Mouse (Mus musculus) regulatory T cell (primary cell): ENCODE measurements around the gene G0s2.
"Not testable (repeated sequence)": the region's sequence is repeated elsewhere in the genome, so short reads cannot be mapped to it uniquely, and the experiment has no call there.

Experiments used
- in situ Hi-C: fragments of 300-600 bp; cut with MboI, MseI; formaldehyde crosslinking; loops from one replicate; pipeline ENCODE4 v1.15.1; 2025; ENCODE audit warnings: high pct_unique_total_duplicates

Gene G0s2

DNA sequence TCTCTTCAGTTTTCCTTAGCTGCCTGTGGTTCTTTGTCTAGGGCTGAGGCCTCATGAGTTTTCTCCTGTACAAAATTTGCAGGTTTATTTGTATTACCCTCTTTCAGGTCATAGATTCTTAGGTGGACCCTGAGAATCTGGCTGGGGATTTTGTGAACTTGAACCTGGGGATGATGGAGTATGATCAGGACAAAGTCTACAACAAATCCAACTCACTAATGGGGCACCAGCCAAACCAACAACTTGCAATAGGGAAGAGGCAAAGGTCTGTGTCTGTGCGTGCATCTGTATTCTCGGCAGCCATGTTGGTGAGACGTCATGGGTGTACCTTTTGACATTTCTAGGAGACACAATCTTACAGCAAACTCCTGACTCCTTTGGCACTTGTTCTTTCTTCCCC, 16.1 kb upstream of the G0s2 start:
- in situ Hi-C loops: no loop called here

- in situ Hi-C loops: no loop called here
These were observed 14.6 kb upstream of the G0s2 start for GRCm38 (mm10) chr1:193287578-193287977.

DNA sequence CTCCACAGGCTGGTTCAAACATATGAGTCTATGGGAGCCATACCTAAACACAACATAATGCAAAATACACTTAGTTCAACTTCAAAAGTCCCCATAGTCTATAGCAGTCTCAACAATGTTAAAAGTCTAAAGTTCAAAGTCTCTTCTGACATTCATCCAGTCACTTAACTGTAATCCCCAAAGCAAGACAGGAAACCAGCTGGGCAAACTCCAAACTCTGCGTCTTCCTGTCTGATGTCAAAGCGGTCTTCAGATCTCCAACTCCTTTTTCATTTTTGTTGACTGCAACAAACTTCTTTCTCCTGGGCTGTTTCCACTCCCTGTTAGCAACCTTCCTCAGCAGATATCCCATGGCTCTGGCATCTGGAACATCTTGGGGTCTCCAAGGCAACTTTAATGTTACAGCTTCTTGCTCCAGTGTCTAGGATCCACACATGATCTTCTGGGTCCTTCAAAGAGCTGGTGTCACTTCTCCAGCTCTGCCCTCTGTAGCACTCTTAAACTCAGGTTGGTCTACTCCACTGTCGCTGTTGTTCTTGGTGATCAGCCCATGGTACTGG, 12.8 kb upstream of the G0s2 start:
- in situ Hi-C loops: not testable (repeated sequence)

DNA sequence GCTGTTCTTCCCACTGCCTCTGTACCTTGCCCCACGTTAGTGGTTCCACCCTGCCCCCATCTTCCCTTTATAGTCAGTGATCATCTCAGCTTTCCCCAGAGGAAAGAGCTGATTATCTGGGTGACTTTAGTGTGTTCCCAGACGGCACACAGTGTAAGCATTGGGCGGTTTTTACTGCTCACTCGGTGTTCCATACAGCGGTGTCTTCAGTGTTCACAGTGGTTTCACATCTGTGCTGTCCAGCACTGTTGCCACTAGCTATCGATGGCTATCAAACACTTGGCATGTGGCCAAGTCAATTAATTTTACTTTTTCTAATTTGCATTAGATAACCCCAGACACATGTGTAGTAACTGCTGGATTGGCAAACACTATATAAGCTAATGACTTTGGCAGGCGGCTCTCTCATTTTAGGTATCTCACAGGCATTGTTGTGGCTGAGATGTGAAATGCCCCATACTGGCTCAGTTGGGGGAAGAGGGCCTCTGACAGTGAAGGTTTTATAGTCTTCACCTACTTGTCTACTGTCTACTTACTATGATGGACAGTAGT, 11.3 kb upstream of the G0s2 start:
- in situ Hi-C loops: no loop called here

DNA sequence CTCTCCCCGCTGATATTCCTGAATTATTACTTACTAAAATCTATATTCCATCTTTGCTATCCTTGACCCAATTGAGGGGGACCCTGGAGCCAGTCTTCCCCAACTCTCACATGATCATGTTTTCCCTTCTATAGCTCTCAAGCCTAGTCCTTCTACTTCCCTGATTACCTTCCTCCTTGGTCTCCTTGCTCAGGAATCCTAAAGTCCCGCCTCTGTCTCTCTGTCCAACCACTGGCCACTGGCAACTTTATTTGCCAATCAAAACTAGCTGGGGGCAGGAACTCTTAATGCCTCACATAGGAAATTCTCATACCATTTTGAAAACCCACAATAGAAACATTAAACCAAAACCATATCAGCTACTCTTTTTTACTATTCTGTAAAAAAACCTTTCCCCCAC, 8.3 kb upstream of the G0s2 start:
- in situ Hi-C loops: no loop called here

- in situ Hi-C loops: no loop called here
These were observed 6.5 kb upstream of the G0s2 start for GRCm38 (mm10) chr1:193279492-193279891.

DNA sequence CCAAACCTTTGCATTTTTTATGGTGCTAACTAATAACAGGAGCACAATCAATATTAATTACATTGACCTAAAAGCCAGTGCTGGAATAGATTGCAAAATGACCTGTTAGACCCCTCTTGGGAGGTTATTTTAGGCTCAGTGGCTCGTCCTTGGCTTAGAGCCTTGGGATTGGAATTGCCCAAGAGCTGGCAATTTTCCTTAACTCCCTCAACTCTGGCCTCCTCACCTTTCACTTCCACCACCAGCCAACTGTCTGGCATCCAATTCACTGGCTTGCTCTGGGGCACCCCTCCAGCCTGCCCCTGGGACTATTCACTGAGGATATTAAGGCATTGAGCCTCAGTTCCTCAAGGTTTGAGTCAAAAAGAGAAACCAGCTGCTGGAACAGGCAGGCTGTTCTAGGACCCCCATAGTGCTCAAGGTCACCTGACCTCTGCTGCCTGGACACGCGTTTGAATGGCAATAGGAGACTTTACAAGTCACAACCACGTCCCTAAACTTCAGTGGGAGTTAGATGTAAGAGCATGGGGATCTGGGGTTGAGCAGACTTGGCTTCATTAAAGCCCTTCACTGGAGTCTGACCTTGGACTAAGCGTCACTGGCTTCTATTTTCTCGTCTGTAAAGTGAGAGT, 5.5 kb upstream of the G0s2 start:
- in situ Hi-C loops: no loop called here

- in situ Hi-C loops: no loop called here
These were observed 1.5 kb upstream of the G0s2 start for GRCm38 (mm10) chr1:193274407-193275071.

GRCm38 (mm10) chr1:193272137-193272915, 691 bp downstream of the G0s2 start:
- in situ Hi-C loops: no loop called here

GRCm38 (mm10) chr1:193270965-193271763, 1.9 kb downstream of the G0s2 start:
- in situ Hi-C loops: no loop called here

DNA sequence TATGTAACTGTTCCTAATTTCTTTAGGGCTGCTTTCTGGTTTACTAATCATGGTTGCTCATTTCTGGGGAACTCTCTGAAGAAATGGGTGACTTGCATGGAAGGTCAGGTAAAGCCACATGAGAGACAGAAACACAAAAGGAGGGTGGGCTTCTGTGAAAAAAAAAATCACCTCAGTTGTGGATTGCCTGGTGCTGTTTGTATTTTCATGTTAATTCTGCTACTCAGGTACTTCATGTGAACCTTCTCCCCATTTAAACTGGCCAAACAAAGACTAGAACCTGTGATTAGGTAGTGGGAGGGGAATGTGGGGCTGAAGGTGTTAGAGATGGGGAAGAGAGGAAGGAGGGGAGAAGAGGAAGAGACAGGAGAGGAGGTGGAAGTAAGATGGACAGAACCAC, 7.3 kb downstream of the G0s2 start:
- in situ Hi-C loops: no loop called here

- in situ Hi-C loops: loop anchor here (5.0 kb wide), 1 partner anchor 63 kb away; no protein-coding TSS in a partner anchor
These were observed 8.9 kb downstream of the G0s2 start, which contains the start of gene Hsd11b1 for GRCm38 (mm10) chr1:193263955-193264598. Hsd11b1 (minus strand) TSS chr1:193264075.

DNA sequence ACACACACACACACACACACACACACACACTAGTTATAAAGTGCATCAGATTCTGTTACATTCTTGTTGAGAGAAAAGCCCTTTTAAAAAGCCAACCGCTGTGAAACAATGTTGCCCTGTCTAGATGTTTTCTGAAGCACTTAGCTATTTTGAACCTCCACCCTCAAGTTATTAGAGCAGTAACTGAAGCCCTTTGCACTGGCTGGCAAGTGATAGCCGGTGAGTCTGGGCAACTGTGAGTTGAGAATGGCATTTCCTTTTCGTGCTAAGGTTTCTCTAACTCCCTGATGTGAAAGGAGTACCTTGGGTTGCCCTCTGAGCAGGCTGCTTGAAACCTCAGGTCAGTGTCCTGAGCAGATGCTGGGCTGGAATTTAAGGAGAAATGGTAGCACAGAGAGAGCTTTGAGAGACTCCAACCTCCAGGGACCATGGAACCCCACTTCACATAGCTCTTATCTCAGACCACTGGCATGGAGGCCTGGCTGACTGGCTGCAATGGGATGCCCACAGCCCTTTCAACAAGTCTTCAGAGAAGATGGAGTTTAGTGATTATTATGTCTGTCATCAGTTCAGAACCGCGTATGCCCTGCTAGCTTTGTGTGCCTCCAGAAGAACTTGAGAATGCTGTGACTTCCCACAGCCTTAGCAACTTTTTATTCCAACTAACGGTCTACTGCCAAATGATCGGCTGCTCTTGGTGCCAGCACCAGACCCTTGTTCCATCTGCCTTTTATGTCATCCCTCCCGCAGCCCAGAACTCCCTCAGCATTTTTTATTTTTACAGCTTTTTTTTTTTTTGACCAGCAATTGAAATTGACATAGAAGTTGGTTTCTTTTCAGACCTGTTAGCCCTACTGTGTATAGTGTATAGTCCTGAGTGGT, 9.8 kb downstream of the G0s2 start:
- in situ Hi-C loops: loop anchor here (5.0 kb wide), 1 partner anchor 64 kb away; no protein-coding TSS in a partner anchor

DNA sequence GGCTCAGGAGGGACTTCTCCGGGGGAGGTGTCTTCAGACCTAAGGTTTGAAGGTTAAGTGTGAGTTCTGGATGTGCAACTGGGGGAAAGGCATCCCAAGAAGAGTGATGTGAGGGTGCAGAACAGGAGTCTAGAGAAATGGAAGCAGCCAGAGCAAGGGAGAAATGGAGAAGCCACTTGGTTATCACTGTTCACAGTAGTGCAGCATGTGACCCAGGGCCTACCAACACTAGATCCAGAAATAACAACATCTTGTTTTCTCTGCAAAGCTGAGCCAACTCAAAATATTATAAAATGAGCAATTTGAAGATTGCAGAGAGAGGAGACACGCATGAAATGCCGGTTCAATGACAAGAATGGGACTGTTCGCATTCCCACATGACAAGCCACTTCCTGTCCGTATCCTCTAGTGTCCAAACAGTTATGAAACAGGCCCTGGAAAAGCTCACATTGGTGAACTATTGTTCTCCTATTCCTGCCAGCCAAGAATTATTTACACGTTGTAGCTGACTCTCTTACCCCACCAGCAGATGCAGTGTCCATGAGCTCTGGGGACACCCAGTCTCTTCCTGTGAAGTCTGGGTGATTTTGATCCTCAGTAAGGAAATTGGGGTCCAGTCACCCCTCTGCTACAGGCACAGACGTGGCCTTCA, 11.0 kb downstream of the G0s2 start:
- in situ Hi-C loops: loop anchor here (5.0 kb wide), 1 partner anchor 65 kb away; no protein-coding TSS in a partner anchor

GRCm38 (mm10) chr1:193259559-193259958, 13.5 kb downstream of the G0s2 start:
- in situ Hi-C loops: no loop called here

GRCm38 (mm10) chr1:193256621-193257098, 16.4 kb downstream of the G0s2 start:
- in situ Hi-C loops: no loop called here

- in situ Hi-C loops: no loop called here
These were observed 16.8 kb downstream of the G0s2 start for GRCm38 (mm10) chr1:193256289-193256577.

DNA sequence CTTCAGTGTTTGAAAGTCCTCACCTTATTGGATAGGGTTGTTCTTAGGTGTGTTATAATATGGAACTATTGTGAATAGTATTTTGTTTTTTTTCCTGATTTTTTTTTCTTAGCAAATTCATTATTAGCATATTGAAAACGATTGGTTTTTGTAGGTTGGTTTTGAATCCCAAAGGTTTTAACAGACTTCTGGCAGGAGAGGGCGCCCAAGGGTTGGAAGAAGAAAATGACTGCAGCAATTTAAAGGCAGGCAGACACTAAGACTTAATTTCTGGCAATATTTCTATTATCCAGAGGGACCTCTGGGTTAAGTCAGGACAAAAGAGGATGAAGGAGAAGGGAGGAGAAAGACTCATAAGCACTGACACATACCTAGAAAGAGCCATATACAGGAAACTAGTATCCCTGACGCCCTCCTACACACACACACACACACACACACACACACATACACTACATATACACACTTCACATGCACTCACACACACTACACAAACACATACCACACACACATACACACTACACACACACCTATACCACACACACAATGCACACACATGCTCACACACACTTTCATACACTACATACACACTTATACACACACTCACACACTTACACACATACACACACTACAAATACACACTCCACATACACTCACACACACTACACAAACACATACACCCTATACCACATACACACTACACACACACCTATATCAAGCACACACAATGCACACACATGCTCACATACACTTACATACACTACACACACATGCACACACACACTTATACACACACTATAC, 17.3 kb downstream of the G0s2 start:
- in situ Hi-C loops: no loop called here
